ENCODE assay signal across 29 mouse cellular contexts in the genomic region with DNA sequence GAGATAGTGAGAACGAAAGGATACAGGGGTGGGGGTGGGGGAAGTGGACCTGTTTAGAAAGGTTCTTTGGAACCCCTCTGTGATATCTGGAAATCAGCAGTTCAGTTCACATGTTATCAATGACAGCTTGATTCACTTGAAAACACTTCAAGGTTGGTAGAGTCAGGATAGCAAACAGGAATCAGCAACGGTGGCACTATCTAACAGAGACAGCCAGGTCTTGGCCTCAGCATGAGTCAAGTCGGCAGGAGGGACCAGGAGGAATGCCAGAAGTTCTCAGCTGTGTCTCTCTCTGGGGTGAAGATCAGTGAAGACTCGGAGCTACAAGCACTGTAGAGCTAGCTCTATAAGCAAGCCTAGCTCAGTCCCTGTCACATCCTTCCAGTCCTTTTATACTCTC. TPM values are rescaled to one million over a fixed set of nuclear protein-coding genes. Genes with fewer than 3 reads are reported as not detected.
"Had no signal": no experiment of that assay in that cellular context is flagged by ENCODE, and none has a peak within 500 bp of the region (broad histone marks: within the 10 kb centered on the region; RNA-seq: fewer than 3 reads in every experiment).

No protein-coding gene starts in this region.

- DNase-seq: gastrocnemius, adult 2 months; gastrocnemius, postnatal 10 days; gastrocnemius, postnatal 25 days; heart, adult 2 months; heart, postnatal 10 days; heart, postnatal 4 days; kidney, adult 18-20 months; kidney, adult 8-10 months; kidney, postnatal 10 days; kidney, postnatal 25 days; kidney, postnatal 4 days had no signal

- H3K9me3 ChIP-seq: hindbrain, embryonic 10.5 days; hindbrain, embryonic 12.5 days; intestine, embryonic 15.5 days; limb, embryonic 10.5 days; limb, embryonic 12.5 days had no signal

- H3K9ac ChIP-seq: hindbrain, embryonic 12.5 days; hindbrain, embryonic 14.5 days; intestine, embryonic 15.5 days; limb, embryonic 12.5 days had no signal

- H3K4me3 ChIP-seq: gastrocnemius, adult 2 months; heart, adult 2 months; hindbrain, embryonic 10.5 days; hindbrain, embryonic 12.5 days; intestine, embryonic 15.5 days; layer of hippocampus, adult 2 months; left cerebral cortex, adult 2 months; limb, embryonic 10.5 days; limb, embryonic 12.5 days had no signal

- H3K4me1 ChIP-seq: intestine, embryonic 15.5 days; limb, embryonic 10.5 days; limb, embryonic 12.5 days had no signal

- H3K27ac ChIP-seq: gastrocnemius, adult 2 months; heart, adult 2 months; hindbrain, embryonic 10.5 days; hindbrain, embryonic 12.5 days; hindbrain, embryonic 14.5 days; intestine, embryonic 15.5 days; layer of hippocampus, adult 2 months; left cerebral cortex, adult 2 months; limb, embryonic 10.5 days; limb, embryonic 12.5 days had no signal

- ATAC-seq: hindbrain, embryonic 16.5 days; inflammation-experienced regulatory T-cells, adult 6 months; intestine, embryonic 15.5 days; intestine, postnatal 0 days had no signal

- H3K36me3 ChIP-seq: hindbrain, embryonic 10.5 days; hindbrain, embryonic 12.5 days; intestine, embryonic 15.5 days; limb, embryonic 10.5 days; limb, embryonic 12.5 days had no signal

- H3K4me2 ChIP-seq: heart, embryonic 11.5 days; hindbrain, embryonic 12.5 days; hindbrain, embryonic 14.5 days; intestine, embryonic 15.5 days; limb, embryonic 12.5 days had no signal

- H3K27me3 ChIP-seq: hindbrain, embryonic 12.5 days; intestine, embryonic 15.5 days; limb, embryonic 12.5 days had no signal

RNA-seq across cellular contexts. Expression of a gene that starts 14.8 kb away (rescaled TPM):
- total RNA-seq: gastrocnemius, postnatal 10 days; gastrocnemius, postnatal 4 days; granulocyte monocyte progenitor cell, adult 5-6 weeks; heart, adult 2 months; heart, postnatal 25 days; liver, adult 2 months had no signal
- polyA plus RNA-seq: heart, adult 2 months; heart, embryonic 14.5 days; heart, embryonic 16.5 days; hindbrain, embryonic 10.5 days; limb, embryonic 12.5 days; liver, adult 2 months had no signal
